Mouse (Mus musculus) intestine, postnatal 0 days (tissue): Measurements from ENCODE around the gene Wdfy3. TPM values are rescaled to one million over a fixed set of nuclear protein-coding genes. Genes with fewer than 3 reads are reported as not detected.
A peak's percentile ranks its signal among the peaks of the same experiment; 100 is the strongest.

Experiments used
- ATAC-seq: fragments of 200-750 bp; cut with Nextera tagmentation; 2 replicates; pipeline ENCODE4 v1.8.0; 2017; ENCODE audit warnings: mild to moderate bottlenecking, moderate TSS enrichment, moderate library complexity
- H3K27ac ChIP-seq: fragments of 300-500 bp; sonication (generic); 2 replicates; pipeline ENCODE4 v1.5.1; 2014; ENCODE audit warnings: mild to moderate bottlenecking, low read depth, low read length, moderate library complexity
- H3K27me3 ChIP-seq: fragments of 300-500 bp; sonication (generic); replicated peaks from 2 replicates; pipeline ENCODE4 v1.6.1; 2014; ENCODE audit warnings: low read length, mixed read lengths; ENCODE audit not compliant: control insufficient read depth, insufficient read depth
- H3K36me3 ChIP-seq: fragments of 300-500 bp; sonication (generic); 2 replicates; pipeline ENCODE4 v1.6.1; 2014; ENCODE audit warnings: mild to moderate bottlenecking, moderate library complexity; ENCODE audit not compliant: control insufficient read depth, insufficient read depth
- H3K4me1 ChIP-seq: fragments of 300-500 bp; sonication (generic); replicated peaks from 2 replicates; pipeline ENCODE4 v1.6.1; 2014; ENCODE audit warnings: antibody characterized with exemption, low read length, mixed read lengths; ENCODE audit not compliant: control insufficient read depth, insufficient read depth
- H3K4me2 ChIP-seq: fragments of 300-500 bp; sonication (generic); replicated peaks from 2 replicates; pipeline ENCODE4 v1.6.1; 2014; ENCODE audit warnings: low read depth, mild to moderate bottlenecking, moderate library complexity
- H3K4me3 ChIP-seq: fragments of 300-500 bp; sonication (generic); 2 replicates; pipeline ENCODE4 v1.5.1; 2014; ENCODE audit warnings: low read depth, low read length
- H3K9ac ChIP-seq: fragments of 300-500 bp; sonication (generic); 2 replicates; pipeline ENCODE4 v1.6.1; 2014; ENCODE audit warnings: mild to moderate bottlenecking, low read depth, low read length
- H3K9me3 ChIP-seq: fragments of 300-500 bp; sonication (generic); 2 replicates; pipeline ENCODE4 v1.6.1; 2016; ENCODE audit warnings: mixed run types; ENCODE audit not compliant: control insufficient read depth
- CTCF ChIP-seq: sonication (generic); IDR thresholded peaks from 2 replicates; pipeline ENCODE4 v1.5.1; 2016; ENCODE audit warnings: low read depth, mild to moderate bottlenecking, control low read depth, antibody characterized with exemption, moderate library complexity
- WGBS: fragments of 180-500 bp; shearing (Covaris S2); extraction: QIAGEN DNeasy Blood & Tissue Kit; methylation state at CpG from one replicate; pipeline ENCODE4 v1.1.7; 2014; 5-methylcytosine and 5-hydroxymethylcytosine counted together
- polyA plus RNA-seq: library from polyadenylated mRNA; unstranded; fragments of >200 nt; fragmentation: Nextera tagmentation; extraction: Ambion mirVana; gene quantifications from 2 replicates; pipeline ENCODE4 v1.2.1, GENCODE M21; 2015

The Wdfy3 gene
- polyA plus RNA-seq, 1 experiment from 2014 or later, result 7.0 TPM

DNA sequence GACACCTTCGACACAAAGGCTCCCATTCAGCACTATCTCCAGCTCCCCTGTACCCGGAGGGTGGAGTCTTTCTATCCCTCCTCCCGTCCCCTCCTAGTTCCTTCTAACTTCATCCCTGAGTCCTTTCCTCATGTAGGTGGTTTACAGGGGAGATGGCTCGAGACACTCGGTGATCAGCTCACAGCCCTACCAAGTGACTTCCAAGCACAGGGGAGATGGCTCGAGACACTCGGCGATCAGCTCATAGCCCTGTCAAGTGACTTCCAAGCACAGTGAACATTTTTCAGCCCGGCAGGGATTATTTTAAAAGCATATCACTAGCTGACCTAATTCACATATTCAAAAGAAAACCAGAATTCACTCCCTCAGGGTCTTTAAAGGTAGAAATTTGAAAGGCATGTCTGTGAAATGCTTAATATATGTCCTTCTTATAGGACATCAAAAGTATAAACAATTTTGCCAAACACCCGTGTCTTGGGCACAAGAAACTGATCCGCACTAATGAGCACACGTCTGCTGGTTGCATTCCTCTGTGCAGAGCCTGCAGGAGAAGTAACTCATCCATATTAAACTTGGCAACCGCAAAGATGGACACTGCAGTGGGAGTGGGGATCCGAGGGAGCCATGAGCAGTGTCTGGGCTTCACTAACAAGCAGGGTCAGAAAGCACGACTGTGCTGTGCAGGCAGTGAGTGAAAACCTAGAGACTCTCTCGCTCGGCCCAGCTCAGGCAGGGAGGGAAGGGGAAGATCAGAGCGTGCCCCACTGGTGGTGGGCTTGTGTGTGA lies 207.7 kb downstream of the Wdfy3 start:
- WGBS, result 91% methylated on average over 18 of the region's 18 CpGs
- H3K4me2 ChIP-seq, result no peak overlapping the region
- TF ChIP-seq CTCF, result no peak
- H3K4me3 ChIP-seq, result no peak overlapping the region
- H3K27ac ChIP-seq, result no peak overlapping the region
- no peaks in the 10 kb centered on the region for H3K27me3 ChIP-seq
- H3K9ac ChIP-seq, result no peak overlapping the region
- ATAC-seq, result no peak
- H3K9me3 ChIP-seq, result no peaks in the 10 kb centered on the region
- H3K36me3 ChIP-seq, result peaks cover 81% of the 10 kb centered on the region
- no peaks in the 10 kb centered on the region for H3K4me1 ChIP-seq

DNA sequence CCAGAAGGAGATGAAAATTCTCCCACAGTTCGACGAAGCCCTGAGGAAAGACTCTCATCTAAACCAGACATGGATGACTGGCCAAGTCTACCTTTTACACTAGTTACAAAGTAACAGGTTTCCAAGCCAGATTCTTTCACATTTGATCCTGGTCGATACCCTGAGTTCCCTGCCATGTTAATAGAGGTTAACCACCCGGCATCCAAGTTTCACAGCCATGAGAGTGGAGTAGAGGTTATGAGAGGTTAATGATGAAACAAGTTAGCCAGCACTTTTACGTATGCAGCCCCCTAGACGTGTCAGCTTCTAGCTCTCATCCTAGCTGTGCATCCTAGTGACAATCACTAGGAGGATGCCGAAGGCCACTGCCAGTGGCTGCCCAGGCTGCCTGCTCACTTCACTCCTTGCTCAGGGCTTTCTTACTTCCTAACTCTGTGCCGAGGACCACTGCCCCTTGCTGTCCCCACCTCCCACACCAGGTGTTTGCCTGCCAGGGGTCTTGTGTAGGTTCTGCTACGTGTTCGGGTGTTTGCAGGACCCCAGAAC lies 210.8 kb downstream of the Wdfy3 start:
- no peaks in the 10 kb centered on the region for H3K9me3 ChIP-seq
- no peak for TF ChIP-seq CTCF
- H3K4me2 ChIP-seq, result no peak overlapping the region
- H3K9ac ChIP-seq, result no peak overlapping the region
- no peaks in the 10 kb centered on the region for H3K4me1 ChIP-seq
- no peak for ATAC-seq
- H3K4me3 ChIP-seq, result no peak overlapping the region
- no peaks in the 10 kb centered on the region for H3K27me3 ChIP-seq
- H3K27ac ChIP-seq, result no peak overlapping the region
- H3K36me3 ChIP-seq, result peaks cover 81% of the 10 kb centered on the region
- 94% methylated on average over 10 of the region's 10 CpGs for WGBS

DNA sequence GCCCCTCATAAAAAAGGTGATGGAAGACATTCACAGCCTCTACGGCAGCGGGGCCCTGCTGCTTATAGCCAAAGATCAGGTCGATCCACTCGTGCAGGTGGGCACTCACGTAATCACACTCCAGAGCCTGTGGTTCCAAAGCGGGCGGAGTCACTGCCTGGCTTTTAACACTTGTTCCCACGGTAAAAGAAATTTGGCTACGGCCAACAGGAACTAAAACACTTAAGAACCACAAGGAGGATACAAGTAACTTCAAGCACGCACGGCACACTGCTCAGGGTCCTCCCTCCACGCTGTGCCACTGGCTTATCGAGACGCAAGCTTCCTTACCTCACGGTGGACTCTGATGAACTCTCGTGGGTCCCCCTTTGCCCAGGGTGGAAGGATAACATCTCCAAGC lies 214.2 kb downstream of the Wdfy3 start:
- TF ChIP-seq CTCF, result no peak
- no peak for ATAC-seq
- no peak overlapping the region for H3K4me3 ChIP-seq
- no peaks in the 10 kb centered on the region for H3K4me1 ChIP-seq
- H3K36me3 ChIP-seq, result peaks cover 82% of the 10 kb centered on the region
- WGBS, result 93% methylated on average over 16 of the region's 16 CpGs
- no peak overlapping the region for H3K27ac ChIP-seq
- no peaks in the 10 kb centered on the region for H3K27me3 ChIP-seq
- H3K4me2 ChIP-seq, result no peak overlapping the region
- no peak overlapping the region for H3K9ac ChIP-seq
- H3K9me3 ChIP-seq, result no peaks in the 10 kb centered on the region

DNA sequence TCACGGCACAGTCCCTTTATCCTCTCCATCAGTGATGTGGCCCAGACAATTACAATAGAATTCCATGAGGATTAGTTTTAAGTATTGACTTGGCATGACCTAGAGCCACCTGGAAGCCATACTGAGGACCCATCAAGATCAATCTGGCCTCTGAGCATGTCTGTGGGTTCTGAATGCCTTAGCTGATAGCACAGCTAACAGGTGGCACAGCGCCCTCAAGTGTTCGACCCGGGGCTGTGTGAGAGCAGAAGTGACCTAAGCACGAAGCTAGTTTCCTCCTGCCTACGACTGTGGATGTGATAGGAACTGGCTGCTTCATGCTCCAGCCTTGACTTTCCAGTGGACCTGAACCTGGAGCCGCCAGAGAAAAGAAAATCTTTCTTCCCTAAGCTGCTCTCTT lies 215.1 kb downstream of the Wdfy3 start:
- Histone ChIP-seq H3K36me3 (peaks cover 84% of the 10 kb centered on the region), H3K4me1 (no peaks in the 10 kb centered on the region), H3K27me3 (no peaks in the 10 kb centered on the region), H3K9me3 (no peaks in the 10 kb centered on the region), H3K4me2 (no peak overlapping the region), H3K27ac (no peak overlapping the region), H3K9ac (no peak overlapping the region), H3K4me3 (no peak overlapping the region)
- ATAC-seq, result peak; percentile 38; the same call in 1 of the 2 replicates
- peak; percentile 66 for TF ChIP-seq CTCF
- WGBS, result 86% methylated on average over 7 of the region's 7 CpGs

DNA sequence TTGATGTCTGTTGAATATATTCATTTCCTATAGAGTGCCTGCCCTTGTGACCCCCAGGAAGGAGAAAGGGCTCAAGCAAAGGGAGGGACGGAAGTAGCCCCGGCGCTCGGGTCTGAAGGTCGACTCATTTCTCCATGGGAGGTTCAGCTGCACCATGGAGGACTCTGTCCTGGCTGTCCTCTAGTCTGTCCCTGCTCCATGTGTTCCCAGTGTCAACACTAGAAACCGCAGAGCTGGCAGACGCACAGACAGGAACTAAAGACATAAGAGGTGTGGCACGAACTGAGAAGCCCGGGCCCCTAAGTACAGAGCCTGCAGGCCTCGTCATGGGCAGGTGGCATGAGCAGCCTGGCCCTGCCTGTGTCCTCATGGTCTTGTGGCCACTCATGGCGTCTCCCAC lies 215.6 kb downstream of the Wdfy3 start:
- no peak overlapping the region for H3K9ac ChIP-seq
- H3K4me1 ChIP-seq, result no peaks in the 10 kb centered on the region
- H3K9me3 ChIP-seq, result no peaks in the 10 kb centered on the region
- H3K4me3 ChIP-seq, result no peak overlapping the region
- no peak for ATAC-seq
- no peak for TF ChIP-seq CTCF
- H3K27me3 ChIP-seq, result no peaks in the 10 kb centered on the region
- H3K36me3 ChIP-seq, result peaks cover 84% of the 10 kb centered on the region
- H3K4me2 ChIP-seq, result no peak overlapping the region
- no peak overlapping the region for H3K27ac ChIP-seq
- WGBS, result 85% methylated on average over 11 of the region's 11 CpGs

DNA sequence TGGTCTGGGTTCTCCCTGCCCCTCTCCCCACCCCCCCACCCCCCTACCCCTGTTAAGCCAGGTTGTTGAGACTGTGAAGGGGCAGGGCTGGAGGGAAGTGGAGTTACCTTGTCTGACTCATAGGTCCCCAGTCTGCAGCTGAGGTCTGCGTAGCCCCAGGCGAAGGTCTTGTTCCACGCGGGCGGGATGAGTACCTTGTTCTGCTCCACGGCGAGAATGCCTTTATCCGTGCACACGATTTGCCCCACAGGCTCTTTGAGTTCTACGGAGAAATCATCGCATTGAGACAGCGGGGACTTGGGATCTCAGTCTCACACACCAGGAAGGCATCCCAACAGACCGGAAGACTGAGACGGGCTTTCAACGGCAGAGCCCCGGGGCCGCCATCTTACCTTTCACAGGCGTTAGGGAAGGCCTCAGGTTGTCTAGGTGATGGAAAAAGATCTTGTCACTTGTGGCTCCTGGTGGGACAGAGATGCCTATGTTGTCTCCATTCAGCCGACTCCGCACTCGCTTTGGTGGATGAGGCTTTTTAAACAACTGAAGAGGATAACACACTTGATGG lies 217.5 kb downstream of the Wdfy3 start:
- H3K9ac ChIP-seq, result no peak overlapping the region
- H3K9me3 ChIP-seq, result no peaks in the 10 kb centered on the region
- H3K4me1 ChIP-seq, result no peaks in the 10 kb centered on the region
- whole genome bisulfite sequencing, result 95% methylated on average over 21 of the region's 21 CpGs
- no peak for ATAC-seq
- H3K4me2 ChIP-seq, result no peak overlapping the region
- peaks cover 86% of the 10 kb centered on the region for H3K36me3 ChIP-seq
- TF ChIP-seq CTCF, result no peak
- H3K27ac ChIP-seq, result no peak overlapping the region
- H3K27me3 ChIP-seq, result no peaks in the 10 kb centered on the region
- H3K4me3 ChIP-seq, result no peak overlapping the region
